Mouse (Mus musculus): ENCODE data around the gene Wfdc6a. TPM values are rescaled to one million over a fixed set of nuclear protein-coding genes. Genes with fewer than 3 reads are reported as not detected.

Wfdc6a gene
- total RNA-seq (2023), result not detected

GRCm38 (mm10) chr2:164585025-164585725 is at the start of gene Wfdc6a:
Wfdc6a (minus strand) TSS chr2:164585447.

GRCm38 (mm10) chr2:164613471-164613870 is 28.2 kb upstream of the Wfdc6a start, which contains the start of the genes Wfdc6b and Wfdc8:
Wfdc6b (plus strand) TSS chr2:164613522.
Wfdc8 (minus strand) TSS chr2:164613626.

GRCm38 (mm10) chr2:164593494-164593893 is 8.2 kb upstream of the Wfdc6a start, which contains the start of gene Eppin:
Eppin (minus strand) TSS chr2:164593594.

GRCm38 (mm10) chr2:164573359-164573758 is 11.9 kb downstream of the Wfdc6a start, which contains the start of gene Spint3:
Spint3 (minus strand) TSS chr2:164573459.

GRCm38 (mm10) chr2:164562391-164563188 is 22.7 kb downstream of the Wfdc6a start, which contains the start of gene Wfdc2:
Wfdc2 (plus strand) TSS chr2:164562413.

Other genes starting within 250 kb of the Wfdc6a start
- gene Slpi, start 196.4 kb downstream of the Wfdc6a start, total RNA-seq (2023), result 3.9 TPM
- gene Rbpjl, start 182.3 kb downstream of the Wfdc6a start, total RNA-seq (2023), result not detected
- gene Matn4, start 180.3 kb downstream of the Wfdc6a start, total RNA-seq (2023), result not detected
- gene Sdc4, start 141.6 kb downstream of the Wfdc6a start, total RNA-seq (2023), result 11.7 TPM
- 44.3 TPM for gene Sys1, start 128.5 kb downstream of the Wfdc6a start, total RNA-seq (2023)
- gene Gm20458, start 124.5 kb downstream of the Wfdc6a start, total RNA-seq (2023), result 6.3 TPM
- gene Trp53tg5, start 111.7 kb downstream of the Wfdc6a start, total RNA-seq (2023), result not detected
- 5.1 TPM for gene Dbndd2, start 99.3 kb downstream of the Wfdc6a start, total RNA-seq (2023)
- gene Pigt, start 87.9 kb downstream of the Wfdc6a start, total RNA-seq (2023), result 56.1 TPM
- not detected for gene Wfdc2, start 23.0 kb downstream of the Wfdc6a start, total RNA-seq (2023)
- not detected for gene Spint3, start 12.0 kb downstream of the Wfdc6a start, total RNA-seq (2023)
- not detected for gene Eppin, start 8.1 kb upstream of the Wfdc6a start, total RNA-seq (2023)
- gene Wfdc6b, start 28.1 kb upstream of the Wfdc6a start, total RNA-seq (2023), result not detected
- gene Wfdc8, start 28.2 kb upstream of the Wfdc6a start, total RNA-seq (2023), result not detected
- not detected for gene Wfdc16, start 53.3 kb upstream of the Wfdc6a start, total RNA-seq (2023)
- gene Wfdc10, start 70.6 kb upstream of the Wfdc6a start, total RNA-seq (2023), result not detected
- gene Wfdc9, start 71.1 kb upstream of the Wfdc6a start, total RNA-seq (2023), result not detected
- gene Wfdc11, start 88.6 kb upstream of the Wfdc6a start, total RNA-seq (2023), result not detected
- gene Wfdc13, start 99.7 kb upstream of the Wfdc6a start, total RNA-seq (2023), result not detected
- gene Spint4, start 113.1 kb upstream of the Wfdc6a start, total RNA-seq (2023), result not detected
- not detected for gene Spint5, start 129.9 kb upstream of the Wfdc6a start, total RNA-seq (2023)
- not detected for gene Wfdc3, start 160.5 kb upstream of the Wfdc6a start, total RNA-seq (2023)
- gene Dnttip1, start 160.5 kb upstream of the Wfdc6a start, total RNA-seq (2023), result 43.0 TPM
- gene Ube2c, start 184.5 kb upstream of the Wfdc6a start, total RNA-seq (2023), result not detected
- gene Tnnc2, start 194.5 kb upstream of the Wfdc6a start, total RNA-seq (2023), result not detected
- gene Snx21, start 200.4 kb upstream of the Wfdc6a start, total RNA-seq (2023), result 0.70 TPM
- 60.3 TPM for gene Acot8, start 219.4 kb upstream of the Wfdc6a start, total RNA-seq (2023)
- 3.5 TPM for gene Zswim3, start 219.7 kb upstream of the Wfdc6a start, total RNA-seq (2023)
- 7.7 TPM for gene Zswim1, start 237.2 kb upstream of the Wfdc6a start, total RNA-seq (2023)
- not detected for gene Spata25, start 243.1 kb upstream of the Wfdc6a start, total RNA-seq (2023)
- gene Ctsa, start 247.4 kb upstream of the Wfdc6a start, total RNA-seq (2023), result 133 TPM
- 1.7 TPM for gene Neurl2, start 248.0 kb upstream of the Wfdc6a start, total RNA-seq (2023)

Measured in CD8-positive naive resting alpha-beta T cell, adult 57 days (primary cell).